Mouse (Mus musculus) cerebral cortex, adult 2 months (tissue): ENCODE measurements around the gene Gm28047.

ENCODE experiments used
- WGBS: fragments of 180-500 bp; shearing (Covaris S2); methylation state at CpG from one replicate; pipeline ENCODE4 v1.1.7; 2018; 5-methylcytosine and 5-hydroxymethylcytosine counted together

Gm28047 gene

GRCm38 (mm10) chr15:102624970-102625686 is at the start of gene Gm28047, which contains the start of gene Atf7:
Gene Gm28047, minus strand, starts transcription at chr15:102625067.
Gene Atf7, minus strand, starts transcription at chr15:102625464.
- under 1% methylated on average over 51 of the region's 51 CpGs for WGBS

GRCm38 (mm10) chr15:102673548-102673947 is 48.7 kb upstream of the Gm28047 start:
- WGBS = 10% methylated on average over 10 of the region's 10 CpGs

- WGBS = 5% methylated on average over 37 of the region's 37 CpGs
Measured at GRCm38 (mm10) chr15:102672215-102673071, 47.6 kb upstream of the Gm28047 start, which contains the start of gene Atp5g2. Gene Atp5g2, minus strand, starts transcription at chr15:102672352.

- under 1% methylated on average over 34 of the region's 34 CpGs for WGBS
Measured at GRCm38 (mm10) chr15:102671721-102672214, 46.9 kb upstream of the Gm28047 start.

GRCm38 (mm10) chr15:102670767-102671575 is 46.1 kb upstream of the Gm28047 start:
- WGBS = under 1% methylated on average over 53 of the region's 53 CpGs

- WGBS = 3% methylated on average over 6 of the region's 6 CpGs
Measured at GRCm38 (mm10) chr15:102670281-102670680, 45.4 kb upstream of the Gm28047 start.

- WGBS = 75% methylated on average over 8 of the region's 8 CpGs
Measured at GRCm38 (mm10) chr15:102669571-102669970, 44.7 kb upstream of the Gm28047 start.

- 44% methylated on average over 4 of the region's 4 CpGs for WGBS
Measured at GRCm38 (mm10) chr15:102665494-102665893, 40.6 kb upstream of the Gm28047 start.

GRCm38 (mm10) chr15:102663825-102664224 is 39.0 kb upstream of the Gm28047 start:
- 71% methylated on average over 8 of the region's 8 CpGs for WGBS

- 80% methylated on average over 1 of the region's 2 CpGs for WGBS
Measured at GRCm38 (mm10) chr15:102662601-102663000, 37.7 kb upstream of the Gm28047 start.

GRCm38 (mm10) chr15:102657926-102658381 is 33.1 kb upstream of the Gm28047 start:
- 26% methylated on average over 3 of the region's 3 CpGs for WGBS

GRCm38 (mm10) chr15:102656658-102657057 is 31.8 kb upstream of the Gm28047 start:
- WGBS = 11% methylated on average over 4 of the region's 4 CpGs

GRCm38 (mm10) chr15:102651928-102652660 is 27.2 kb upstream of the Gm28047 start:
- 86% methylated on average over 9 of the region's 9 CpGs for WGBS

GRCm38 (mm10) chr15:102651107-102651506 is 26.2 kb upstream of the Gm28047 start:
- WGBS = 67% methylated on average over 3 of the region's 3 CpGs

- 29% methylated on average over 3 of the region's 3 CpGs for WGBS
Measured at GRCm38 (mm10) chr15:102635817-102636216, 10.9 kb upstream of the Gm28047 start.

GRCm38 (mm10) chr15:102634684-102635083 is 9.8 kb upstream of the Gm28047 start:
- 61% methylated on average over 8 of the region's 8 CpGs for WGBS

- under 1% methylated on average over 18 of the region's 18 CpGs for WGBS
Measured at GRCm38 (mm10) chr15:102625687-102626055, 804 bp upstream of the Gm28047 start.

- WGBS = under 1% methylated on average over 17 of the region's 17 CpGs
Measured at GRCm38 (mm10) chr15:102624291-102624969, 437 bp downstream of the Gm28047 start.

- WGBS = 63% methylated on average over 3 of the region's 3 CpGs
Measured at GRCm38 (mm10) chr15:102623121-102623520, 1.7 kb downstream of the Gm28047 start.

- 63% methylated on average over 1 of the region's 1 CpGs for WGBS
Measured at GRCm38 (mm10) chr15:102620765-102621164, 4.1 kb downstream of the Gm28047 start.
